Mouse (Mus musculus): Measurements from ENCODE around the gene Shpk. TPM values are rescaled to one million over a fixed set of nuclear protein-coding genes. Genes with fewer than 3 reads are reported as not detected.

Gene Shpk
- total and polyA plus RNA-seq, 2 experiments from 2014 or later, result 1.8 to 2.2 TPM

- 0 out of 2 replicates have a peak overlapping the region, but pooled peaks have one; percentile 15 for H3K27ac ChIP-seq (ENCODE audit: low read depth, low read length)
- peaks cover 10% of the 10 kb centered on the region for H3K36me3 ChIP-seq (ENCODE audit: insufficient read depth)
- peak overlapping the region; percentile 97 for H3K4me2 ChIP-seq (ENCODE audit: low read depth)
- H3K9ac ChIP-seq, result peak overlapping the region; percentile 68
- no peak for TF ChIP-seq CTCF (IDR thresholded peaks at IDR 0.05; ENCODE audit: low read depth)
- no peaks in the 10 kb centered on the region; the same call in 1 of the 2 replicates for H3K27me3 ChIP-seq (ENCODE audit: insufficient read depth, low read length)
- WGBS, result 4% methylated on average over 12 of the region's 12 CpGs
- peak; percentile 9 for DNase-seq
- H3K9me3 ChIP-seq (ENCODE audit: low read length), result no peaks in the 10 kb centered on the region
- ATAC-seq, result no peak
- peaks cover 20% of the 10 kb centered on the region for H3K4me1 ChIP-seq (ENCODE audit: insufficient read depth)
- peak overlapping the region; percentile 78 for H3K4me3 ChIP-seq (ENCODE audit: low read depth, low read length)
These were observed 619 bp downstream of the Shpk start for GRCm38 (mm10) chr11:73199879-73200278.

- ATAC-seq, result no peak
- no peak for DNase-seq
- TF ChIP-seq CTCF (IDR thresholded peaks at IDR 0.05; ENCODE audit: low read depth), result no peak
- H3K4me2 ChIP-seq (ENCODE audit: low read depth), result no peak overlapping the region
- no peak overlapping the region for H3K9ac ChIP-seq
- H3K4me3 ChIP-seq (ENCODE audit: low read depth, low read length), result no peak overlapping the region
- peaks cover 20% of the 10 kb centered on the region for H3K4me1 ChIP-seq (ENCODE audit: insufficient read depth)
- WGBS, result 69% methylated on average over 2 of the region's 2 CpGs
- H3K27me3 ChIP-seq (ENCODE audit: insufficient read depth, low read length), result no peaks in the 10 kb centered on the region; the same call in 1 of the 2 replicates
- H3K9me3 ChIP-seq (ENCODE audit: low read length), result no peaks in the 10 kb centered on the region
- H3K36me3 ChIP-seq (ENCODE audit: insufficient read depth), result peaks cover 5% of the 10 kb centered on the region; the same call in 1 of the 2 replicates
- H3K27ac ChIP-seq (ENCODE audit: low read depth, low read length), result no peak overlapping the region
These were observed 1.8 kb downstream of the Shpk start for GRCm38 (mm10) chr11:73201021-73201420.

GRCm38 (mm10) chr11:73201597-73201996, 2.3 kb downstream of the Shpk start:
- peaks cover 20% of the 10 kb centered on the region for H3K4me1 ChIP-seq (ENCODE audit: insufficient read depth)
- no peak overlapping the region for H3K4me2 ChIP-seq (ENCODE audit: low read depth)
- TF ChIP-seq CTCF (IDR thresholded peaks at IDR 0.05; ENCODE audit: low read depth), result 0 out of 2 replicates have a peak, but pooled peaks have one; percentile 20
- no peak overlapping the region for H3K27ac ChIP-seq (ENCODE audit: low read depth, low read length)
- no peak for DNase-seq
- no peaks in the 10 kb centered on the region; the same call in 1 of the 2 replicates for H3K27me3 ChIP-seq (ENCODE audit: insufficient read depth, low read length)
- no peak for ATAC-seq
- H3K4me3 ChIP-seq (ENCODE audit: low read depth, low read length), result no peak overlapping the region
- WGBS, result 26% methylated on average over 4 of the region's 4 CpGs
- H3K9me3 ChIP-seq (ENCODE audit: low read length), result no peaks in the 10 kb centered on the region
- H3K36me3 ChIP-seq (ENCODE audit: insufficient read depth), result peaks cover 3% of the 10 kb centered on the region; the same call in 1 of the 2 replicates
- H3K9ac ChIP-seq, result no peak overlapping the region

- H3K27ac ChIP-seq (ENCODE audit: low read depth, low read length), result no peak overlapping the region
- H3K4me3 ChIP-seq (ENCODE audit: low read depth, low read length), result no peak overlapping the region
- peaks cover 5% of the 10 kb centered on the region; the same call in 1 of the 2 replicates for H3K4me1 ChIP-seq (ENCODE audit: insufficient read depth)
- H3K9ac ChIP-seq, result no peak overlapping the region
- no peaks in the 10 kb centered on the region for H3K36me3 ChIP-seq (ENCODE audit: insufficient read depth)
- no peak overlapping the region for H3K4me2 ChIP-seq (ENCODE audit: low read depth)
- H3K27me3 ChIP-seq (ENCODE audit: insufficient read depth, low read length), result no peaks in the 10 kb centered on the region; the same call in 1 of the 2 replicates
- no peaks in the 10 kb centered on the region for H3K9me3 ChIP-seq (ENCODE audit: low read length)
- ATAC-seq, result no peak
- no peak for TF ChIP-seq CTCF (IDR thresholded peaks at IDR 0.05; ENCODE audit: low read depth)
- WGBS, result 89% methylated on average over 8 of the region's 8 CpGs
- DNase-seq, result no peak
These were observed 4.6 kb downstream of the Shpk start for GRCm38 (mm10) chr11:73203895-73204294.

GRCm38 (mm10) chr11:73205194-73205593, 5.9 kb downstream of the Shpk start:
- Histone ChIP-seq H3K4me3 (ENCODE audit: low read depth, low read length) (no peak overlapping the region), H3K9me3 (ENCODE audit: low read length) (no peaks in the 10 kb centered on the region), H3K36me3 (ENCODE audit: insufficient read depth) (no peaks in the 10 kb centered on the region), H3K27ac (ENCODE audit: low read depth, low read length) (no peak overlapping the region), H3K4me1 (ENCODE audit: insufficient read depth) (no peaks in the 10 kb centered on the region), H3K27me3 (ENCODE audit: insufficient read depth, low read length) (no peaks in the 10 kb centered on the region; the same call in 1 of the 2 replicates), H3K9ac (no peak overlapping the region), H3K4me2 (ENCODE audit: low read depth) (no peak overlapping the region)
- ATAC-seq, result no peak
- 82% methylated on average over 7 of the region's 7 CpGs for WGBS
- DNase-seq, result no peak
- TF ChIP-seq CTCF (IDR thresholded peaks at IDR 0.05; ENCODE audit: low read depth), result no peak

- TF ChIP-seq CTCF (IDR thresholded peaks at IDR 0.05; ENCODE audit: low read depth), result peak; percentile 33; the same call in 1 of the 2 replicates
- no peak overlapping the region for H3K4me3 ChIP-seq (ENCODE audit: low read depth, low read length)
- no peak overlapping the region for H3K4me2 ChIP-seq (ENCODE audit: low read depth)
- no peaks in the 10 kb centered on the region for H3K36me3 ChIP-seq (ENCODE audit: insufficient read depth)
- WGBS, result 87% methylated on average over 2 of the region's 2 CpGs
- H3K27me3 ChIP-seq (ENCODE audit: insufficient read depth, low read length), result no peaks in the 10 kb centered on the region; the same call in 1 of the 2 replicates
- no peak overlapping the region for H3K9ac ChIP-seq
- no peaks in the 10 kb centered on the region for H3K9me3 ChIP-seq (ENCODE audit: low read length)
- no peak overlapping the region for H3K27ac ChIP-seq (ENCODE audit: low read depth, low read length)
- no peak for DNase-seq
- ATAC-seq, result no peak
- no peaks in the 10 kb centered on the region for H3K4me1 ChIP-seq (ENCODE audit: insufficient read depth)
These were observed 8.4 kb downstream of the Shpk start for GRCm38 (mm10) chr11:73207621-73208020.

GRCm38 (mm10) chr11:73213956-73214355, 14.7 kb downstream of the Shpk start:
- no peaks in the 10 kb centered on the region for H3K36me3 ChIP-seq (ENCODE audit: insufficient read depth)
- no peak overlapping the region for H3K27ac ChIP-seq (ENCODE audit: low read depth, low read length)
- H3K4me2 ChIP-seq (ENCODE audit: low read depth), result no peak overlapping the region
- no peaks in the 10 kb centered on the region for H3K27me3 ChIP-seq (ENCODE audit: insufficient read depth, low read length)
- no peak overlapping the region for H3K4me3 ChIP-seq (ENCODE audit: low read depth, low read length)
- WGBS, result 70% methylated on average over 3 of the region's 3 CpGs
- DNase-seq, result no peak
- H3K4me1 ChIP-seq (ENCODE audit: insufficient read depth), result no peaks in the 10 kb centered on the region
- no peak overlapping the region for H3K9ac ChIP-seq
- TF ChIP-seq CTCF (IDR thresholded peaks at IDR 0.05; ENCODE audit: low read depth), result no peak
- ATAC-seq, result no peak
- H3K9me3 ChIP-seq (ENCODE audit: low read length), result no peaks in the 10 kb centered on the region

Data from forebrain, postnatal 0 days (tissue).